8 mouse cellular contexts compared by ENCODE assay signal in the genomic region with DNA sequence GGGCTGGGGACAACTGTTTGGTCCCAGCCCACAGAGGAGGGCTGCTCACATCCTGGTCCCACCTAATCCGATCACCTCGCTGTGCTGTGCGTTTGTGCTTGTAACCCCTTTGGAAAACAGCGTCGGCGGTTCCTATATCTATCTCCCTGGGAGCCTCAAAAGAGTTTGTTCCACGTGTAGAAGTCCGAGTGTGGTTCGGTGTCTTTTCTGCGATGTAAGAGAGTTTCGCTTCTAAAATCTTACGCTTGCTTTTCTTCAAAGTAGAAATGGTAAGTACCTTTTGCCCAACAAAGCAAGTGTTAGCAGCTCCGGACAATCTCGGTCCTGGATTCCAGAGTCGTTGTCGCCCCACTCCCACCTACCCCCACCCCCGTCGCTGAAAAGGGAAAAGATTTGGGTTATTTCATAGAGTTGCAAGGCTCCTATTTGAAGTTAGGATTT. TPM values are rescaled to one million over a fixed set of nuclear protein-coding genes. Genes with fewer than 3 reads are reported as not detected.
DNase-seq lines count a peak whose midpoint lies in the region; ATAC-seq and TF ChIP-seq lines count a peak whose summit lies in the region.

No protein-coding gene starts in this region.

- peaks cover 51% of the 10 kb centered on the region for H3K27me3 ChIP-seq in kidney, embryonic 14.5 days (ENCODE audit: control insufficient read depth, insufficient read depth, low read length)
- H3K27me3 ChIP-seq in hindbrain, embryonic 14.5 days (ENCODE audit: control insufficient read depth, insufficient read depth, low read length): peaks cover 28% of the 10 kb centered on the region
- peaks cover 57% of the 10 kb centered on the region for H3K27me3 ChIP-seq in midbrain, embryonic 13.5 days

- WGBS in kidney, embryonic 14.5 days: 1% methylated on average over 18 of the region's 18 CpGs
- 2% methylated on average over 18 of the region's 18 CpGs for WGBS in hindbrain, embryonic 14.5 days
- WGBS in midbrain, embryonic 13.5 days: 2% methylated on average over 18 of the region's 18 CpGs

- peak overlapping the region; percentile 53; the same call in 1 of the 2 replicates for H3K9ac ChIP-seq in kidney, embryonic 14.5 days (ENCODE audit: low read depth, low read length)
- H3K9ac ChIP-seq in hindbrain, embryonic 14.5 days: peak overlapping the region; percentile 65
- peak overlapping the region; percentile 74 for H3K9ac ChIP-seq in midbrain, embryonic 13.5 days (replicated peaks)

- H3K9me3 ChIP-seq in kidney, embryonic 14.5 days (ENCODE audit: control insufficient read depth, low read length): no peaks in the 10 kb centered on the region
- H3K9me3 ChIP-seq in hindbrain, embryonic 14.5 days (ENCODE audit: control insufficient read depth, low read length): no peaks in the 10 kb centered on the region
- no peaks in the 10 kb centered on the region for H3K9me3 ChIP-seq in midbrain, embryonic 13.5 days

- H3K4me2 ChIP-seq in kidney, embryonic 14.5 days (replicated peaks; ENCODE audit: low read depth, low read length): peak overlapping the region; percentile 94
- H3K4me2 ChIP-seq in hindbrain, embryonic 14.5 days (replicated peaks): peak overlapping the region; percentile 80
- peak overlapping the region; percentile 98 for H3K4me2 ChIP-seq in midbrain, embryonic 13.5 days (replicated peaks)

- peaks cover 11% of the 10 kb centered on the region for H3K4me1 ChIP-seq in kidney, embryonic 14.5 days (ENCODE audit: control insufficient read depth, insufficient read depth, low read length)
- H3K4me1 ChIP-seq in cortical plate, adult 2 months (ENCODE audit: control insufficient read depth, insufficient read depth, low read length): no peaks in the 10 kb centered on the region
- H3K4me1 ChIP-seq in hindbrain, embryonic 14.5 days (replicated peaks; ENCODE audit: control insufficient read depth, insufficient read depth, low read length): peaks cover 6% of the 10 kb centered on the region; the same call in 1 of the 2 replicates
- H3K4me1 ChIP-seq in midbrain, embryonic 13.5 days (replicated peaks): peaks cover 21% of the 10 kb centered on the region

- peak overlapping the region; percentile 66 for H3K4me3 ChIP-seq in kidney, embryonic 14.5 days (ENCODE audit: low read length)
- peak overlapping the region; percentile 77 for H3K4me3 ChIP-seq in cortical plate, adult 2 months (ENCODE audit: insufficient read depth, low read length)
- H3K4me3 ChIP-seq in hindbrain, embryonic 14.5 days (replicated peaks; ENCODE audit: low read length): peak overlapping the region; percentile 72
- peak overlapping the region; percentile 75 for H3K4me3 ChIP-seq in midbrain, embryonic 13.5 days (replicated peaks)

- H3K27ac ChIP-seq in kidney, embryonic 14.5 days (ENCODE audit: low read depth, low read length): no peak overlapping the region
- H3K27ac ChIP-seq in cortical plate, adult 2 months (ENCODE audit: insufficient read depth, low read length): no peak overlapping the region
- H3K27ac ChIP-seq in hindbrain, embryonic 14.5 days: no peak overlapping the region
- H3K27ac ChIP-seq in midbrain, embryonic 13.5 days: no peak overlapping the region

- ATAC-seq in kidney, embryonic 14.5 days (ENCODE audit: low FRiP score, low TSS enrichment): peak; percentile 52
- peak; percentile 10; the same call in 1 of the 2 replicates for ATAC-seq in hindbrain, embryonic 14.5 days (ENCODE audit: low FRiP score)
- no peak; the same call in 1 of the 2 replicates for ATAC-seq in midbrain, embryonic 13.5 days
- ATAC-seq in granulocyte monocyte progenitor cell, adult 5-6 weeks (replicated peaks; ENCODE audit: poor library complexity, severe bottlenecking): no peak

- TF ChIP-seq CTCF in cortical plate, adult 2 months (IDR thresholded peaks at IDR 0.05; ENCODE audit: extremely low read depth, insufficient read depth, low read length): no peak

- no peaks in the 10 kb centered on the region for H3K36me3 ChIP-seq in kidney, embryonic 14.5 days (ENCODE audit: control insufficient read depth, insufficient read depth, low read length)
- no peaks in the 10 kb centered on the region for H3K36me3 ChIP-seq in hindbrain, embryonic 14.5 days (replicated peaks; ENCODE audit: control insufficient read depth, insufficient read depth)
- H3K36me3 ChIP-seq in midbrain, embryonic 13.5 days: no peaks in the 10 kb centered on the region

- TF ChIP-seq POLR2A in cortical plate, adult 2 months (IDR thresholded peaks at IDR 0.05; ENCODE audit: extremely low read depth, insufficient read depth, low read length): no peak

- no peak for DNase-seq in kidney, postnatal 14 days
- peak; percentile 36 for DNase-seq in hindbrain, embryonic 14.5 days (ENCODE audit: low spot score)
- no peak for DNase-seq in kidney, postnatal 4 days
- DNase-seq in kidney, postnatal 36 days: no peak

RNA-seq across cellular contexts. Expression of gene Coch, which starts 0.9 kb away (rescaled TPM):
- 0.30 and 0.67 TPM in 2 replicates for polyA plus RNA-seq in kidney, embryonic 14.5 days (2014; fragmentation: Nextera tagmentation; extraction: Ambion mirVana)
- 40.6 and 53.3 TPM in 2 replicates for polyA plus RNA-seq in cortical plate, adult 2 months (2012; rRNA removed)
- 19.1 and 25.3 TPM in 2 replicates for polyA plus RNA-seq in hindbrain, embryonic 14.5 days (2014; fragmentation: Nextera tagmentation; extraction: Ambion mirVana)
- polyA plus RNA-seq in midbrain, embryonic 13.5 days (2015; fragmentation: Nextera tagmentation; extraction: Ambion mirVana): 6.7 TPM in 2 replicates
- not detected in 2 replicates for total RNA-seq in granulocyte monocyte progenitor cell, adult 5-6 weeks (2014; fragmentation: Nextera tagmentation)
- not detected in 2 replicates for total RNA-seq in granulocyte monocyte progenitor cell, adult 5-6 weeks (2017)

Comparison
In these comparisons a context has a peak if more than half of its experiments do, and no peak if none do; other contexts are left out.
1. ATAC-seq: peak in kidney, embryonic 14.5 days (single experiment) and hindbrain, embryonic 14.5 days (single experiment); none in midbrain, embryonic 13.5 days (single experiment) and granulocyte monocyte progenitor cell, adult 5-6 weeks (single experiment).
2. Peak in every context shown above with its lines, with median percentiles within 50 percentile points of each other: H3K4me2 ChIP-seq, H3K4me3 ChIP-seq and H3K9ac ChIP-seq.